Mouse (Mus musculus) gonadal fat pad, adult 2 months (tissue): Measurements from ENCODE around the gene Trp53rka. TPM values are rescaled to one million over a fixed set of nuclear protein-coding genes. Genes with fewer than 3 reads are reported as not detected.
"Not testable (repeated sequence)": the region's sequence is repeated elsewhere in the genome, so short reads cannot be mapped to it uniquely, and the experiment has no call there.

Experiments
- DNase-seq: peaks from one replicate; pipeline ENCODE4 v3.0.0-alpha.2; 2012; ENCODE audit warnings: low read depth
- polyA plus RNA-seq: library from polyadenylated mRNA; depleted of rRNA; stranded (reverse); fragments of >200 nt; gene quantifications from 2 replicates; pipeline ENCODE4 v1.2.3, GENCODE M21; 2012; rRNA removed

Gene Trp53rka
- polyA plus RNA-seq: 18.7 and 20.5 TPM in 2 replicates

- DNase-seq: no peak
Observed at GRCm38 (mm10) chr2:165492648-165493553, at the start of gene Trp53rka. Gene Trp53rka (minus strand): TSS chr2:165493324.

- DNase-seq: no peak
Observed at GRCm38 (mm10) chr2:165540975-165541374, 47.9 kb upstream of the Trp53rka start.

- no peak for DNase-seq
Observed at GRCm38 (mm10) chr2:165533789-165534188, 40.7 kb upstream of the Trp53rka start.

- DNase-seq: no peak
Observed at GRCm38 (mm10) chr2:165529106-165529505, 36.0 kb upstream of the Trp53rka start.

GRCm38 (mm10) chr2:165525609-165526008 lies 32.5 kb upstream of the Trp53rka start:
- DNase-seq: no peak

- DNase-seq: no peak
Observed at GRCm38 (mm10) chr2:165515178-165515728, 22.1 kb upstream of the Trp53rka start.

- no peak for DNase-seq
Observed at GRCm38 (mm10) chr2:165512870-165513600, 19.9 kb upstream of the Trp53rka start.

GRCm38 (mm10) chr2:165512426-165512825 lies 19.3 kb upstream of the Trp53rka start:
- no peak for DNase-seq

GRCm38 (mm10) chr2:165511530-165511929 lies 18.4 kb upstream of the Trp53rka start:
- DNase-seq: not testable (repeated sequence)

- not testable (repeated sequence) for DNase-seq
Observed at GRCm38 (mm10) chr2:165510914-165511458, 17.9 kb upstream of the Trp53rka start.

- DNase-seq: no peak
Observed at GRCm38 (mm10) chr2:165510466-165510865, 17.3 kb upstream of the Trp53rka start.

- no peak for DNase-seq
Observed at GRCm38 (mm10) chr2:165509686-165510085, 16.6 kb upstream of the Trp53rka start.

GRCm38 (mm10) chr2:165503259-165504203 lies 10.4 kb upstream of the Trp53rka start, which contains the start of gene Slc2a10:
Gene Slc2a10 (plus strand): TSS chr2:165503787.
- DNase-seq: no peak

- DNase-seq: peak; percentile 67
Observed at GRCm38 (mm10) chr2:165498816-165499215, 5.7 kb upstream of the Trp53rka start.

GRCm38 (mm10) chr2:165497706-165498275 lies 4.7 kb upstream of the Trp53rka start:
- DNase-seq: peak; percentile 61

GRCm38 (mm10) chr2:165496251-165496650 lies 3.1 kb upstream of the Trp53rka start:
- DNase-seq: no peak

- DNase-seq: no peak
Observed at GRCm38 (mm10) chr2:165494495-165494894, 1.4 kb upstream of the Trp53rka start.

- no peak for DNase-seq
Observed at GRCm38 (mm10) chr2:165493587-165494210, 575 bp upstream of the Trp53rka start.

GRCm38 (mm10) chr2:165486881-165487535 lies 6.1 kb downstream of the Trp53rka start:
- DNase-seq: no peak
